Mouse (Mus musculus) kidney, embryonic 15.5 days (tissue): ENCODE measurements at regions not wholly inside any gene's neighbourhood (a gene's known extent, or its start where the extent isn't known, plus 50 kb on each side); places are given as distances from the start of the nearest gene placed in this dataset.

Source experiments
- ATAC-seq: fragments of 200-750 bp; cut with Nextera tagmentation; replicated peaks from 2 replicates; pipeline ENCODE4 v1.8.0; 2017; ENCODE audit warnings: moderate TSS enrichment; ENCODE audit not compliant: low FRiP score
- H3K27ac ChIP-seq: fragments of 300-500 bp; sonication (generic); 2 replicates; pipeline ENCODE4 v1.5.1; 2015; ENCODE audit warnings: mild to moderate bottlenecking, inconsistent platforms
- H3K27me3 ChIP-seq: fragments of 300-500 bp; sonication (generic); 2 replicates; pipeline ENCODE4 v1.6.1; 2015; ENCODE audit warnings: inconsistent platforms
- H3K36me3 ChIP-seq: fragments of 300-500 bp; sonication (generic); 2 replicates; pipeline ENCODE4 v1.6.1; 2015; ENCODE audit warnings: inconsistent platforms
- H3K4me1 ChIP-seq: fragments of 300-500 bp; sonication (generic); 2 replicates; pipeline ENCODE4 v1.6.1; 2015; ENCODE audit warnings: inconsistent platforms
- H3K4me2 ChIP-seq: fragments of 300-500 bp; sonication (generic); 2 replicates; pipeline ENCODE4 v1.6.1; 2015; ENCODE audit warnings: moderate library complexity, mild to moderate bottlenecking, inconsistent platforms
- H3K4me3 ChIP-seq: fragments of 300-500 bp; sonication (generic); replicated peaks from 2 replicates; pipeline ENCODE4 v1.5.1; 2015; ENCODE audit warnings: mild to moderate bottlenecking, inconsistent platforms
- H3K9ac ChIP-seq: fragments of 300-500 bp; sonication (generic); 2 replicates; pipeline ENCODE4 v1.6.1; 2015; ENCODE audit warnings: mild to moderate bottlenecking, inconsistent platforms
- H3K9me3 ChIP-seq: fragments of 300-500 bp; sonication (generic); replicated peaks from 2 replicates; pipeline ENCODE4 v1.6.1; 2016; ENCODE audit warnings: inconsistent platforms
- WGBS: fragments of 180-500 bp; shearing (Covaris S2); methylation state at CpG from one replicate; pipeline ENCODE4 v1.1.7; 2015; ENCODE audit warnings: mixed read lengths; 5-methylcytosine and 5-hydroxymethylcytosine counted together

DNA sequence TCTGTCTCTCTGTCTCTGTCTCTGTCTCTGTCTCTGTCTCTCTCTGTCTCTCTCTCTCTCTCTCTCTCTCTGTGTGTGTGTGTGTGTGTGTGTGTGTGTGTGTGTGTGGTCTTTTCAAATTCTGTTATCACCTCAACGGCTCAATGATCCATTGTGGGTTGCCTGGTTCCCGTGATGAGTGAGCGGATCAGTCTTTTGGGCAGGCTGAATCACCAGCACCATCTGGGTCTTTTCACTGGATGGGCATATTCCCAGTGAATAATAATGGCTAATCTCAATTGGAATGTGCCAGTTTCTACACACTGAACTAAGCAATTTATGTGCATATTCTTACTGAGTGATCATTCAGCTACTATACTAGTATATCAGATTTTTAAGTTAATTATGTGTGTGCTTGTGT lies 216.4 kb downstream of the Lmx1a start:
- no peak overlapping the region for H3K27ac ChIP-seq
- no peak overlapping the region for H3K4me2 ChIP-seq
- H3K27me3 ChIP-seq = 0 out of 2 replicates have a peak, but pooled peaks cover 3% of the 10 kb centered on the region
- H3K4me3 ChIP-seq = no peak overlapping the region
- H3K9ac ChIP-seq = no peak overlapping the region
- 0 out of 2 replicates have a peak, but pooled peaks cover 3% of the 10 kb centered on the region for H3K4me1 ChIP-seq
- H3K9me3 ChIP-seq = no peaks in the 10 kb centered on the region
- ATAC-seq = no peak
- no peaks in the 10 kb centered on the region for H3K36me3 ChIP-seq
- 73% methylated on average over 3 of the region's 3 CpGs for WGBS

DNA sequence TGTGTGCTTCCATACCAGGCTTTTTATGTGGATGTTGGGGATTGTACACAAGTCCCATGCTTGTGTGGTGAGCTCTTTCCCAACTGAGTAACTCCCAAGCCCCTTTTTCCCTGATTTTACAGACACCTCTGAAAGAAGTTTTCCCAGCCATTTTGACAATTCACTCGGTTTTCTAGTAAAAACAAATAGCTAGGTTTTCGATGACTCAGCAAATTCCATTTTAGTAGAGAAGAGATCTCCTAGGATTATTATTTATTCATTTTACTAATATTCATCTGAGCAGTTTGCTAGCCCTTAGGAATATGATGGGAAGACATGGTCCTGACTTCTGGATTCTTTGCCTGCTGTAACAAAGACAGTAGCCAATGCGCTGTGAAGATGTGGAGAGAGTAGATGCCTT lies 223.0 kb downstream of the Lmx1a start:
- H3K4me3 ChIP-seq = no peak overlapping the region
- H3K9me3 ChIP-seq = no peaks in the 10 kb centered on the region
- no peak overlapping the region for H3K27ac ChIP-seq
- no peak overlapping the region for H3K4me2 ChIP-seq
- no peak overlapping the region for H3K9ac ChIP-seq
- H3K27me3 ChIP-seq = peaks cover 20% of the 10 kb centered on the region
- H3K4me1 ChIP-seq = 0 out of 2 replicates have a peak, but pooled peaks cover 8% of the 10 kb centered on the region
- WGBS = 75% methylated on average over 3 of the region's 3 CpGs
- H3K36me3 ChIP-seq = no peaks in the 10 kb centered on the region
- no peak for ATAC-seq

DNA sequence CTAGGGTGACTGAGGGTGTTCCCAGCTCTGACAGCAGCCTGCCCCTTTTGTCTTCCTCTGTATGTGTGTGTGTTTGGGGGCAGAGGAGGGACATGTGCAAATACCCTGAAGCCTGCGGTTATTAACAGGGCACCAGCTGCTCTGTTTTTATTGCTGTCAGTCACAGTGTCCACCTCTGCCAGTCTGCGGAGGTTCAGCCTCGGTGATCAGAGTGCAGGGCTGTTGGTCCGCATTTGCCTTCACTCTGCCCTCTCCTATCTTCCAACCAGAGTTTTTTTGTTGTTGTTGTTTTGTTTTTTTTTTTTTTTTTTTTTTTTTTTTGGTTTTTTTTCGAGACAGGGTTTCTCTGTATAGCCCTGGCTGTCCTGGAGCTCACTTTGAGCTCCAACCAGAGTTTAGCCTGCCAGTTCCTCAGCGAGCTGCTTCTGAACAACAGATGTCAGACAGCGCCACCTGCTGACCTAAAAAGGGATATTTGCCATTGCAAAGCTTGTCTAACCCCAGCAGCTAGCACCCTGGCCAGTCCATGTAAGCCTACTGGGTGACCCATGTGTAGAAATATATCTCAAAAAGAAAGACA lies 226.0 kb downstream of the Lmx1a start:
- Histone ChIP-seq H3K4me3 (no peak overlapping the region), H3K27ac (no peak overlapping the region), H3K27me3 (peaks cover 20% of the 10 kb centered on the region), H3K4me1 (0 out of 2 replicates have a peak, but pooled peaks cover 4% of the 10 kb centered on the region), H3K9ac (no peak overlapping the region), H3K4me2 (peak overlapping the region; percentile 31), H3K36me3 (no peaks in the 10 kb centered on the region), H3K9me3 (no peaks in the 10 kb centered on the region)
- ATAC-seq = peak; percentile 70
- WGBS = 15% methylated on average over 7 of the region's 7 CpGs

DNA sequence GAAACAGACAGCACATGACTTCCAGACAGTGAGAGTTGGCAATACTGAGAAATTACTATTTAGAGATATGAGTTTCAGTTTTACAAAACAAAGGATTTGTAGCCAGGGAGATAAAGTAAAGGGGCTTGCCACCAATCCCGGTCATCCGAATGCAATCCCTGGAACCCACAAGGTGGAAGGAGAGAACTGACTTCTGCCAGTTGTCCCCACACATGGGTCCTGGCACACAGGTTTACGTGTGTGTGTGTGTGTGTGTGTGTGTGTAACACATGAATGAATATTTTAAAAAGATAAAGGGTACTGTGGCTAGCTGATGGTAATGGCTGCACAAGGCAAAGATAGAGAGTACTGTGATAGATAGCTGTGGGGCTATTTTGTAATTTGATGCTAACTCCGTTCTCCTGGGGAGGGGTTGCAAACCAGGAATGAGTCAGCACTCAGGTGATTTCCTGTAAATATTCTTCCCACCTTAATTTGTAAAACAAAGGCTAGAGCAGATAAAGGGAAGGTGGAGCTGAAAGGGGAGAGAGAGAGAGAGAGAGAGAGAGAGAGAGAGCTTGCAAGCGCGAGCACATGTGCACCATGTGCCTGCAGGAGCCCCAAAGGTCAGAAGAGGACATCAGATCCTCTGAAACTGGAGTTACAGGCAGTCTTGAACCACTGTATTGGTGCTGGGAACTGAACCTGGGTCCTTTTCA lies 226.7 kb downstream of the Lmx1a start:
- Histone ChIP-seq H3K4me2 (no peak overlapping the region), H3K36me3 (no peaks in the 10 kb centered on the region), H3K9ac (no peak overlapping the region), H3K9me3 (no peaks in the 10 kb centered on the region), H3K27me3 (peaks cover 20% of the 10 kb centered on the region), H3K27ac (no peak overlapping the region), H3K4me3 (no peak overlapping the region), H3K4me1 (0 out of 2 replicates have a peak, but pooled peaks cover 4% of the 10 kb centered on the region)
- ATAC-seq = no peak
- WGBS = 65% methylated on average over 6 of the region's 6 CpGs

DNA sequence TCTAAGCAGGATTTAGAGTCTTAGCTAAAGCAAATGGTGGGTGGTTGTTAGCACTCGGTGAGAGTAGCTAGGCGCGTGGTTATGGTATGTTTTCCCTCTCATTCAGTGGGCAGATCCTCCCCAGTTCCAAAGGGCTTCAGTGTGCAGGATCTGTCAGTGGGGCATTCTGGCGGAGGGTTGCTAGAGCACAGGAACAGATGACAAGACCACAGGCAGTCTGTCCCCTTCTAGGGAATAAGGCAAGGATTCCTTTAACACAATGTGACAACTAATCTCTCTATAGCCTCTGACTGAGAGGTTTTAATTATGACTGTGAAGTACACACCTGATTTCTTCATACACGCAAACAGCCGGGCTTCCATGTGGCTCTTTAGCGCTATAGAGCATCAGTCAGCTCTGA lies 233.9 kb downstream of the Lmx1a start:
- H3K4me1 ChIP-seq = no peaks in the 10 kb centered on the region
- no peak overlapping the region for H3K4me2 ChIP-seq
- no peak for ATAC-seq
- H3K9ac ChIP-seq = no peak overlapping the region
- no peaks in the 10 kb centered on the region for H3K36me3 ChIP-seq
- H3K27ac ChIP-seq = no peak overlapping the region
- no peak overlapping the region for H3K4me3 ChIP-seq
- peaks cover 47% of the 10 kb centered on the region for H3K27me3 ChIP-seq
- H3K9me3 ChIP-seq = no peaks in the 10 kb centered on the region
- 87% methylated on average over 7 of the region's 7 CpGs for WGBS

DNA sequence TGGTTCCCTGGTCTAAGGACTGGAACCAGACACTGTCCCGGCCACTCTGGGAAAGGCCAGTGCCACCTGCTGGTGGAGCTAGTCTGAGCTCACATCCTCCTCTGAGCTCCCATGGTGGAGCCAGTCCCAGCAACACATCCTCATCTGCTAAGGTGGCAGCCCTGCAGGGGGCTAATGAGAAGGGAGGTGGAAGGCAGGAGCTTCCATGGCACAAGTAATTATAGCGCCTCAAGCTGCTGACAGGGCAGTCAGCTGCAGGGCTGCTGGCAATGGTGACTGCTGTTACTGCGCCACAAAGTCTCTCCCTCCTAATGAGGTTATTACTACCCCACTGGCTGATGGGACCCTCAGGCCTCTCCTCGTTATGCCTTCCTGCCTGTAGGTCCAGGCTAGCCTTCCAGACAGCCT lies 239.0 kb downstream of the Lmx1a start:
- Histone ChIP-seq H3K9ac (no peak overlapping the region), H3K4me1 (peaks cover 9% of the 10 kb centered on the region), H3K36me3 (no peaks in the 10 kb centered on the region), H3K27ac (no peak overlapping the region), H3K27me3 (peaks cover 80% of the 10 kb centered on the region), H3K4me2 (no peak overlapping the region), H3K4me3 (no peak overlapping the region), H3K9me3 (no peaks in the 10 kb centered on the region)
- ATAC-seq = 0 out of 2 replicates have a peak, but pooled peaks have one; percentile 15
- 14% methylated on average over 4 of the region's 4 CpGs for WGBS

DNA sequence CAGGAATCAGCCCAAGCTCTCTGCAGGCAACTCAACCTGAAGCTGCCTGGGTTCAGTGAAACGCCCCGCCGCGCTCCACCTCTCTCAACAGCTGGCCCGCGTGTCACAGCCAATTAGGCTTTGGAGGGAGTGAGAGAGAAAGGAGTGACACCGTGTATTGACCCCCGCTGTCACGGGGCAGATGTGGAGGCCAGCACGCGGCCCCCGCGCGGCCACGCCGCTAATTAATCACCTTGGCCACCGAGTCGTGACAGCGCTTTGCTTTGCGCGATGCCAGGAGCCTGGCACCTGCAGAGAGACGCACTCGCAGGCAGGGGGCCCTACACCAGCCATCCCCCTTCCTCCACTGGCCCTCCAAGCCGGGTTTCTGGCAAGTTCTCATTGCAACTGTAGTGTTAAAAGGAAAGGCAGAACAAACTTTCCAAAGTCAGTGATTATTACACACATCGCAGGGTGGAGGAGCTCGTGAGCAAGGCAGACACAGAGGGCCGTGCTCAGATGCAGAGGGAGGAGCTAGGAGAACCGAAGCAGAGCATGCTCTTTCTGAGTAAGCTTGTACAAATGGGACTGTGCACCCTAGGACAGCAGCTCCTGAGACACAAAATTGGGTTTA lies 240.8 kb downstream of the Lmx1a start:
- Histone ChIP-seq H3K27ac (no peak overlapping the region), H3K27me3 (peaks cover 70% of the 10 kb centered on the region), H3K4me2 (peak overlapping the region; percentile 78), H3K9ac (no peak overlapping the region), H3K9me3 (no peaks in the 10 kb centered on the region), H3K4me1 (peaks cover 9% of the 10 kb centered on the region), H3K36me3 (no peaks in the 10 kb centered on the region), H3K4me3 (peak overlapping the region; percentile 38)
- under 1% methylated on average over 28 of the region's 28 CpGs for WGBS
- peak; percentile 91 for ATAC-seq

DNA sequence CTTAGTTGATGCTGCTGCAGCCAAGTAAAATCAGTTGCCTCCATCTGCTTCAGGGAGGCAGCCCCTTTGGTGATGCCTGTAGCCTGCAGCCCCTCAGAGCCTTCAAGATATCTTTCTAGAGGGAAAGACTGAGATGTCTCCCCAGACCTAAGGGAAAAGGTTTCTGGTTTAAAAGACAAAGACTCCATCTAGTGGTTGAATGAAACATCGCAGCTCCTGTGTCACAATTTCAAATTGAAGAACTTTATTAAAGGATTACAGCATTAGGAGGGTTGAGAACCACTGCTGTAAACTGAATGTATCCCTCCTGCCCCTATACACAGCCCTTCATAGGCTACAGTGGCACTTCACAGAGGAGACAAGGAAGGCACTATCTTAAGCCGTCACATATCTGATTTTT lies 243.1 kb downstream of the Lmx1a start:
- ATAC-seq = no peak
- Histone ChIP-seq H3K4me1 (peaks cover 9% of the 10 kb centered on the region), H3K9ac (no peak overlapping the region), H3K27me3 (peaks cover 68% of the 10 kb centered on the region), H3K4me3 (no peak overlapping the region), H3K9me3 (no peaks in the 10 kb centered on the region), H3K4me2 (no peak overlapping the region), H3K27ac (no peak overlapping the region), H3K36me3 (no peaks in the 10 kb centered on the region)
- WGBS = 37% methylated on average over 2 of the region's 2 CpGs

DNA sequence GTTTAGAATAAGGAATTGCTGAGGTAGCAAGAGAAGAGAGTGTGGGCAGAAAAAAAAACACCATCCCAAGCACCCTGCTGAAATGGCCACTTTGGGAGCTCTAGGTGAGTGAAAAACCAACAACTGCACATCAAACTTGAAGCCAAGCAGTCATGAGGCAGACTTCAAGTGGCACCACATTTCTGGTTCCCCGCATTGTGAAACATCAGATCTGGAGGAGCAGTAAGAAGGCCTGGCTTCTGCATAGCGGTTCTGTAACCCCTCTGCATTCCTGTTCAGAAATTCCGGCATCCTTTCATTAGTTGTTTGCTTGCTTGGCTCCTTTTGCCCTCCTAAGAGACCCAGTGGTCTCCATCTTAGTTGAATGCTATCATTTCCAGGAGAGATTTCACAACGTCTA lies 247.7 kb downstream of the Lmx1a start:
- 80% methylated on average over 4 of the region's 4 CpGs for WGBS

DNA sequence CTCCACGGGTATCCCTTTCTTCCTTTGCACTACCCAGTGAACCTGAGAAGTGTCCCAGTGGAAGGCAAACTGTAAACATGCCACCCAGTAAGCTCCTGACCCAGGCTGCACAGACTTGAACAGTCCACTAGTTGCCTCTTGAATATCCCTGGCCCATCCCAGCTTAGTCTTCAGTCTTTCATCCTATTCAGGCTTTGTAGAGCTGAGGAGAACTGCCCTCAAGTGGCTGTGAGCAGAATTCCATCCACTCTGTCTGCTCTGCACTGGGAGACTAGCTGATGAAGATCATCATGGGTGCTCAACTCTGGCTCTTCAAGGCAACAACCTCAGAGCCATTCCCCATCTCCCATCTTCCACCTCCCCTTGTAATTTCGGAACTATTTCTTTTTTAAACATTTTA lies 249.1 kb downstream of the Lmx1a start:
- WGBS = 73% methylated on average over 2 of the region's 2 CpGs
- ATAC-seq = no peak
- no peak overlapping the region for H3K4me2 ChIP-seq

More for the DNA sequence above, 247.7 kb downstream of the Lmx1a start:
- H3K27me3 ChIP-seq = peaks cover 31% of the 10 kb centered on the region; the same call in 1 of the 2 replicates
- no peaks in the 10 kb centered on the region for H3K9me3 ChIP-seq
- no peaks in the 10 kb centered on the region for H3K36me3 ChIP-seq
- H3K27ac ChIP-seq = no peak overlapping the region
- no peak overlapping the region for H3K4me3 ChIP-seq
- no peaks in the 10 kb centered on the region for H3K4me1 ChIP-seq
- no peak overlapping the region for H3K9ac ChIP-seq
- H3K4me2 ChIP-seq = no peak overlapping the region
- ATAC-seq = no peak

DNA sequence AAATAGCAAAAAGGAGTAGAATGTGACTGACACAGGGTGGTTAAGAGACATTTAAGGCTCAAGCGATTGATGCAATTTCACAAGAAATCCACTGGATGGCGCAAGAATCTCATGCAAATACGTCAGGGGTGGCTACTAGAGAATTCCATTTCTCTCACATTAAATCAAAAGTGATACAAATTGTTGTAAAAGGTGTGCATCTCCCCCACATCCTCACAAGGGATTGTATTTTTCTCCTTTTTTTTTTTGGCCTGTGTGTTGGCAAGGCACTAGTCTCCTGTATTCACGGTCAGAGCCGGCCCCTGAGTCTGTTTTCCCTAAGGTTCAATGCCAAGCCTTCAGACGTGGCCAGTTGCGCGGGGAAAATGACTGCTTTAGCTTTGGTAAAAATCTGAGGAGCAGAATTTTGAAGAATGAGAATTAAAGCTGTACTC lies 253.0 kb downstream of the Lmx1a start:
- Histone ChIP-seq H3K4me2 (no peak overlapping the region), H3K27me3 (0 out of 2 replicates have a peak, but pooled peaks cover 5% of the 10 kb centered on the region), H3K4me3 (no peak overlapping the region), H3K9ac (no peak overlapping the region), H3K9me3 (no peaks in the 10 kb centered on the region), H3K36me3 (no peaks in the 10 kb centered on the region), H3K4me1 (no peaks in the 10 kb centered on the region), H3K27ac (no peak overlapping the region)
- ATAC-seq = no peak
- WGBS = 39% methylated on average over 8 of the region's 8 CpGs

More for the DNA sequence above, 249.1 kb downstream of the Lmx1a start:
- Histone ChIP-seq H3K27ac (no peak overlapping the region), H3K9ac (no peak overlapping the region), H3K9me3 (no peaks in the 10 kb centered on the region), H3K4me1 (no peaks in the 10 kb centered on the region), H3K27me3 (peaks cover 28% of the 10 kb centered on the region; the same call in 1 of the 2 replicates), H3K36me3 (no peaks in the 10 kb centered on the region), H3K4me3 (no peak overlapping the region)

DNA sequence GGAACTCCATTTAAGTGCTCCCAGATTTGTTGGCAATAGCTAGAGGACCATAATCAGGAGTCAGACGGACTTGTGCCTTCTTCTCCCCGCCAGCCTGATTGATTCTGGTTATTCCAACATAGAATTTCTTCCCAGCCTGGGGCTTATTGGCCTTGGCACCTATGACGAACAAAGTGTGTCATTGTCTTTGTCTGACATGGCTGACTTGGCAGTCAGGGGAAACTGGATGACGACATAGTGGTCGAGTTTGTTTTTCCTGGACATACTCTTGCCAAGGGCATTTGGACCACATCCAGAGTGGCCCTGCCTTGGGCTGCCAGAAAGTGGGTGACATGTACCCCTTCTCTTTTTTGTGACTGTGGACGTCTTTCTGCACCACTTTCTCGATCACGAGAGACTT lies 254.1 kb downstream of the Lmx1a start:
- no peak overlapping the region for H3K4me3 ChIP-seq
- 0 out of 2 replicates have a peak, but pooled peaks cover 2% of the 10 kb centered on the region for H3K27me3 ChIP-seq
- WGBS = 72% methylated on average over 8 of the region's 8 CpGs
- H3K4me2 ChIP-seq = no peak overlapping the region
- ATAC-seq = no peak
- H3K9me3 ChIP-seq = no peaks in the 10 kb centered on the region
- H3K27ac ChIP-seq = no peak overlapping the region
- H3K4me1 ChIP-seq = no peaks in the 10 kb centered on the region
- no peak overlapping the region for H3K9ac ChIP-seq
- H3K36me3 ChIP-seq = no peaks in the 10 kb centered on the region
